Mouse (Mus musculus): ENCODE results near the gene Vps50.

GRCm38 (mm10) chr6:3479853-3480252 lies 18.3 kb upstream of the Vps50 start:
- TF ChIP-seq CTCF (IDR thresholded peaks at IDR 0.05; ENCODE audit: low read depth, low read length) (no peak), POLR2A (IDR thresholded peaks at IDR 0.05; ENCODE audit: borderline replicate concordance, low read depth, low read length) (no peak)
